Mouse (Mus musculus) bone marrow, adult 2 months (tissue): Measurements from ENCODE around the gene Eral1.

ENCODE experiments used
- CTCF ChIP-seq: fragments of 200-500 bp; IDR thresholded peaks from 2 replicates; pipeline ENCODE4 v1.5.1; 2011; ENCODE audit warnings: low read length, control low read depth; ENCODE audit not compliant: control insufficient read depth, insufficient read depth
- POLR2A ChIP-seq: fragments of 200-500 bp; IDR thresholded peaks from 2 replicates; pipeline ENCODE4 v1.6.1; 2011; ENCODE audit warnings: low read depth, mild to moderate bottlenecking, control low read depth, low read length, borderline replicate concordance; ENCODE audit not compliant: control insufficient read depth

GRCm38 (mm10) chr11:78095144-78095516 is 14.9 kb upstream of the Eral1 start:
- TF ChIP-seq CTCF = no peak
- TF ChIP-seq POLR2A = no peak
